Mouse (Mus musculus) naive thymus-derived CD4-positive, alpha-beta T cell, adult 2 months (primary cell): ENCODE measurements around the gene Tnfrsf1a.

ENCODE experiments used
- DNase-seq: peaks from one replicate; pipeline ENCODE4 v3.0.0-alpha.2; 2011; ENCODE audit warnings: low read depth

Gene Tnfrsf1a

DNA sequence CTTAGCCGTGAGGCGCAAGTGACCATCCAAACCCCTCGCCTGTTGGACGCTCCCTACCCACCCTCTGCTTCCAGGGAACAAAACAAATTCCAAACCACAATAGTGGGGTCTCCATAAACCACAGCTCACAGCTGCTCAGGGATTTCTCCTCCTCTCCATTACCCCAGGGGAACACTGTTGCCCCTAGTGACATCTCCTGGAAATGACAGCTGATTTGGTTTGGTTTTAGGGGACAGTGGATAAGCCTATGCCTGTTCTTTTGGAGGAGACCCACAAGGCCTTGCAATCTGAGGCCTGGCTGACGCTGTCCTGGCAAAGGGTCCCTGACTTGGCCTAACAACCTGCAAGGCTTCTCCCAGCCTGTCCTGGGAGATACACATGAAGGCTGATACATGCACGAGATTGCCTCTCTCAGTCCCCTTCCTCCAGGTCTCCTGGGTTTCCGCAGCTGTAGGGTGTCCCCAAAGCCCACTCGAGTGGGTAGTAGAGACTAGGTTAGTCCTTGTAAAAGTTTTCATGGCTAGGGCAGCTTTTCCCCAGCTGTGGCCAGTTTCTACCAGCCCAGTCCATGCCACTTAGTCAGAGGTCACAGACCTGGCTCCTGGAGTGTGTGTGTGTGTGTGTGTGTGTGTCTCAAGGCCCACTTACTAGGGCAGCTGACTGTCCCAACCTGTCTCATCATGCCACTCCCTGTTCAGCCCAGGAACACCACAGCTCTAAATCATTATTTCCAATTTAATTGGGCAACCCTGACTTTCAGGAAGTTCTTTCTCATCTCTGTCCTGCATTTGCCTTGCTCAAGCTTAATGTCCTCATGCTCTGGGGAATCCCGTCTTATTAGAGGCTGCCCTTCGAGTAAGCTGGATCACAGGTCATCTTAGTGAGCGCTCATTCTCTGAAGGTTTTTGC lies 36.2 kb downstream of the Tnfrsf1a start:
- peak; percentile 61 for DNase-seq

GRCm38 (mm10) chr6:125386080-125386479 lies 36.9 kb downstream of the Tnfrsf1a start:
- DNase-seq: no peak

- DNase-seq: no peak
These were observed 40.7 kb downstream of the Tnfrsf1a start for GRCm38 (mm10) chr6:125389853-125390252.

GRCm38 (mm10) chr6:125405461-125406382 lies 56.6 kb downstream of the Tnfrsf1a start:
- DNase-seq: no peak

- no peak for DNase-seq
These were observed 58.1 kb downstream of the Tnfrsf1a start for GRCm38 (mm10) chr6:125407224-125407623.

DNA sequence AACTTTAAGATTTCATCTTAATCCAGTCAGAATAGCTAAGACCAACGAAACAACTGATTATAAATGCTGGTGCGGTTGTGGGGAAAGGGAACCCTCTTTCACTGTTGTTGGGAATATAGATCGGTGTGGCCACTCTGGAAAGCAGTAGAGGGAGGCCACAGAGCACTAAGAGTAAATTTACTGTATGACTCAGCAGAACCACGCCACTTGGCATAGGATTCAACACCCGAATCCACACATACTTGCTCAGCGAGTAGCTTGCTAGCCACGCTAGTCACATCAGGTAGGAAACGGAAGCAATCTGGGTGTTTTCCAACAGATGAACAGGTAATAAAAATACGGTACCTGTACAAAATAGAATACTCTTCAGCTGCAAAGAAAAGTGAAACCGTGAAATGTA lies 58.5 kb downstream of the Tnfrsf1a start:
- no peak for DNase-seq

- DNase-seq: no peak
These were observed 61.4 kb downstream of the Tnfrsf1a start for GRCm38 (mm10) chr6:125410551-125410950.

DNA sequence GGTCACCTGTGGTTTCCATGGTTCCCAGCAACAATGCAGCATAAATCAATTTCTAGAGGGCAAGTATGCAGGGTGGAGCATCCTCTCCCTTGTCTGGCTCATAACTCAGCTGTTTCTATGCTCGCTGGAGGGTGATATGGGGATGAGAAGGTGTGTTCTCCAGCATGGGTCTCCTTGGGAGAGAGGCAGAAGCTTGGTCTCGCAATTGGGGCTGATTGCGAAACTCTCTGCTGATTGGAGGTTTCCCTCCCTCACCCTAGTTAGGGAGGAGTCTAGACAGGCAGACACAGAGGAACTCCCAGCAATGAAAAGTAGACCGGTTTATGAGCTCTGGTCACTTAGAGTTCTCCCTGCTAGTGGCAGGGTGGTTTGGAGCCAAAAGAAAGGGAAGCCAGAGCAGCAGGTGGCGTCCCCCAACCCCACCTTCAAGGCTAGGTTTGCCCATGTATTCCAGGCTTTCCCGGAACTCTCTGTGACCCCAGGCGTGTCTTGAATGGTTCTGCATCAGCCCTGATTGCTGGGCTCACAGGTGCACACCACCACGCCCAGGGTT lies 61.9 kb downstream of the Tnfrsf1a start:
- peak; percentile 30 for DNase-seq

DNA sequence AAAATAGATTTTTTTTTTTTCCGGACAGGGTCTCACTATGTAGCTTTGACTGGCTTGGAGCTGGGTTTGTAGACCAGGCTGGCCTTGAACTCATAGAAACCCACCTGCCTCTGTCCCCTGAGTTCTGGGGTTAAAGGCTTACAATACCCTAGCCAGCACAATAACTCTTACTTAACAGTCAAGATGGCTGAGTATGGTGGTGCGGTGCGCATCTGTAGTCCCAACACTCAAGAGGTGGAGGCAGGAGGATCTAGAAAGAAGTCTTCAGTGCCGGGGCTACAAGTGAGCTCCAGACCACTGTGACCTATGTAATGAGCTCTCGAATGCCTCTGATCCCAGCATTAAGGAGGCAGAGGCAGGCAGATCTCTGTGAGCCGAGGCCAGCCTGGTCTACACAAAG lies 62.5 kb downstream of the Tnfrsf1a start:
- DNase-seq: no peak
